Mouse (Mus musculus): ENCODE measurements around the gene Syne1.

GRCm38 (mm10) chr10:5326716-5327115, 224.6 kb downstream of the Syne1 start:
- TF ChIP-seq CTCF (IDR thresholded peaks at IDR 0.05; ENCODE audit: insufficient read depth, low read depth, low read length) (no peak), POLR2A (IDR thresholded peaks at IDR 0.05; ENCODE audit: insufficient read depth, low read depth, low read length) (no peak)
